Mouse (Mus musculus) T-helper 2 cell (primary cell): ENCODE measurements around the gene Nemf.

Experiments used
- in situ Hi-C: fragments of 300-600 bp; cut with MboI, MseI; formaldehyde crosslinking; loops from one replicate; pipeline ENCODE4 v1.15.1; 2025; ENCODE audit warnings: high pct_unique_total_duplicates

The Nemf gene

GRCm38 (mm10) chr12:69306333-69306732 lies 50.6 kb downstream of the Nemf start:
- in situ Hi-C loops, result no loop called here

GRCm38 (mm10) chr12:69304051-69304450 lies 52.9 kb downstream of the Nemf start:
- in situ Hi-C loops, result no loop called here

GRCm38 (mm10) chr12:69302171-69302570 lies 54.8 kb downstream of the Nemf start:
- in situ Hi-C loops, result no loop called here

- in situ Hi-C loops, result no loop called here
These were observed 56.6 kb downstream of the Nemf start for GRCm38 (mm10) chr12:69300391-69300790.

- in situ Hi-C loops, result loop anchor here (5.0 kb wide), 2 partner anchors 57 to 93 kb away; partner anchors contain the start of gene Nemf
These were observed 57.1 kb downstream of the Nemf start for GRCm38 (mm10) chr12:69299831-69300230.

- in situ Hi-C loops, result loop anchor here (5.0 kb wide), 2 partner anchors 58 to 92 kb away; partner anchors contain the start of gene Nemf
These were observed 57.7 kb downstream of the Nemf start for GRCm38 (mm10) chr12:69299231-69299630.

GRCm38 (mm10) chr12:69298281-69298680 lies 58.7 kb downstream of the Nemf start:
- in situ Hi-C loops, result loop anchor here (5.0 kb wide), 2 partner anchors 59 to 91 kb away; partner anchors contain the start of gene Nemf

- in situ Hi-C loops, result loop anchor here (5.0 kb wide), 2 partner anchors 60 to 90 kb away; partner anchors contain the start of gene Nemf
These were observed 59.4 kb downstream of the Nemf start for GRCm38 (mm10) chr12:69297411-69298150.

- in situ Hi-C loops, result loop anchor here (5.0 kb wide), 2 partner anchors 61 to 89 kb away; partner anchors contain the start of gene Nemf
These were observed 60.2 kb downstream of the Nemf start, which contains the start of gene Klhdc2 for GRCm38 (mm10) chr12:69296511-69297410. TSS of gene Klhdc2 (plus strand) at chr12:69296681.

- in situ Hi-C loops, result loop anchor here (5.0 kb wide), 2 partner anchors 62 to 88 kb away; partner anchors contain the start of gene Nemf
These were observed 61.3 kb downstream of the Nemf start for GRCm38 (mm10) chr12:69295651-69296050.

GRCm38 (mm10) chr12:69294936-69295335 lies 62.0 kb downstream of the Nemf start:
- in situ Hi-C loops, result loop anchor here (5.0 kb wide), 2 partner anchors 62 to 88 kb away; partner anchors contain the start of gene Nemf

GRCm38 (mm10) chr12:69293815-69294214 lies 63.1 kb downstream of the Nemf start:
- in situ Hi-C loops, result no loop called here

GRCm38 (mm10) chr12:69292401-69292800 lies 64.6 kb downstream of the Nemf start:
- in situ Hi-C loops, result no loop called here

- in situ Hi-C loops, result no loop called here
These were observed 68.3 kb downstream of the Nemf start for GRCm38 (mm10) chr12:69288699-69289098.

- in situ Hi-C loops, result no loop called here
These were observed 69.4 kb downstream of the Nemf start for GRCm38 (mm10) chr12:69287535-69287934.

- in situ Hi-C loops, result no loop called here
These were observed 73.8 kb downstream of the Nemf start for GRCm38 (mm10) chr12:69283146-69283545.

GRCm38 (mm10) chr12:69280915-69281314 lies 76.0 kb downstream of the Nemf start:
- in situ Hi-C loops, result no loop called here

GRCm38 (mm10) chr12:69279931-69280469 lies 77.0 kb downstream of the Nemf start:
- in situ Hi-C loops, result no loop called here

GRCm38 (mm10) chr12:69268956-69269355 lies 88.0 kb downstream of the Nemf start:
- in situ Hi-C loops, result no loop called here

GRCm38 (mm10) chr12:69267956-69268632 lies 88.9 kb downstream of the Nemf start:
- in situ Hi-C loops, result no loop called here

- in situ Hi-C loops, result no loop called here
These were observed 91.9 kb downstream of the Nemf start for GRCm38 (mm10) chr12:69265031-69265430.
